Mouse (Mus musculus): ENCODE measurements around the gene Rbfox3.

The Rbfox3 gene

DNA sequence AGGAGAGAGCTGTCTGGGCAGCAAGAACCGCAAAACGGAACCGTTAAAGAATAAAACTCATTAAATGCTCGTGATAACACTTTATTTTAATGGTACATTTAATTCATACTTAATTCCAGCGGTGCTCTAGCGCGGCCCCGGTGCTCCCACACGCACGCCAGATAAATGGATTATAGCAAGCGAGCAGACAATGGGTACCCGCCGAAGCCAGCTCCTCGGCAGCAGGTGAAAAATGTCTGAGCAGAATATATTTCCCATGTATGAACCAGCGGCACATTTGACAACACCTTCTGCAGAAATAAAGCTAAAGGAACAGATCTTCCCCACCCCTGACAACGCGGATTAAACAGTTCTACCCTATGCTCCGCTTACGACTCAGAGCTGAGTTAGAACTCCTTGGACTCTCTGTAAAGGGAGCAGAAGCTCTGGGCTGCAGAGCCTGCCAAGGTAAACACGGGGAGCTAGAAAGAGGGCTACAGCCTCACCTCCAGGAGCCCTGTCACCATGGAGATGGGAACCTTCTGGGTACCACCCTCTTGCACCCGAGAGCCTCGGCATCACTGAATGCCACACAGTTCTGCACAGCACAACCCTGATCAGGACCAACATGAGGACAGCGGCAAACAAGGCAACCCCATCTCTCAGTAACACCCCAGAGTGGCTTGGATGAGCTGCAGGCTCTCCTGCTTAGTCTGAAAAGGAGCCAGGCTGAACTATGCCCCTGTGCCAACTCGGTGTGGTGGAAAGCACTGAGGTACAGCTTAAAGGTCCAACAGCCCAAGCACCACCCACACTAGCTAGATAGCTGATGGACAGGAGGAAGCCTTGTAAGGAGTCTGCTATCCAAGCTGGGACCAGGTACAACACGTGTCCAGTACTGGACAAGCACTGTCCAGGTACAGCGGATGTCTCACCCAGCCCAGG is 196.5 kb downstream of the Rbfox3 start:
- DNase-seq = no peak

DNA sequence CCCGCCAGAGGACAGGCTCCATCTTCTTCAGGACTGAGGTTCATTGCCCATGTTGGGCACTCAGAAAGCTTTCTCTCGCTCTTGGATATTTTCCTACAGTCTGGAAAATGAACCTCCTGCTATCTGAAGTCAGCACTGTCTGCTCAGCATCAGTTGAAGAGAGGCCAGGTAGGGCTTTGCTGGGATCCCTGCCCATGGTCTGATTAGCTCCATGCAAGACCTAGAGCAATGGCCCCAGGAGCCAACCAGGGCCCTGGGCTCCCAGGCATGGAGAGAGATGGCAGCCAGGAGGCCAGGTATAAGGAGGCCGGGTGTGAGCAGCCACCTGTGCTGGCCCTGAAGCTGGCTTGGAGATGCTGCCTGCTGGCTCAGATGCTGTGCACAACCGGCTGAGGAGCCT is 198.6 kb downstream of the Rbfox3 start:
- no peak for DNase-seq

DNA sequence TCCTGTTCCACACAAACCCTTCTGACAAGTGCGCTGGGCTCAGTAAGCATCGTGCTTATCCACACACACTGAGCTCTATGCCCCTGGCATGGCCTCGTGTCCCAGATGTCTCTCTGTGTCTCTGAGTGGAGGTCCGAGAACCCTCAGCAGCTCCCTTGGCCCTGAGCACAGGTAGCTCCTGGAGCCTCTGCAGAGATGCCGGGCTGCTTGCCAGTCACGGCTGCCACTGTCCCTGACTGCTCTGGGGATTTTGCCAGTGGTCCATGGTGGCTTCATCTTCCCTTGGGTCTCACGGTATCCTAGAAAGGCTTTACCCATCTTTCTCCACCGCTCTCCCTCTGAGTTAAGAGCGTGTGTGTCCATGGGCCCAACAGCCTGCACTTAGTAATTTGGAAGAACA is 199.3 kb downstream of the Rbfox3 start:
- no peak for DNase-seq

DNA sequence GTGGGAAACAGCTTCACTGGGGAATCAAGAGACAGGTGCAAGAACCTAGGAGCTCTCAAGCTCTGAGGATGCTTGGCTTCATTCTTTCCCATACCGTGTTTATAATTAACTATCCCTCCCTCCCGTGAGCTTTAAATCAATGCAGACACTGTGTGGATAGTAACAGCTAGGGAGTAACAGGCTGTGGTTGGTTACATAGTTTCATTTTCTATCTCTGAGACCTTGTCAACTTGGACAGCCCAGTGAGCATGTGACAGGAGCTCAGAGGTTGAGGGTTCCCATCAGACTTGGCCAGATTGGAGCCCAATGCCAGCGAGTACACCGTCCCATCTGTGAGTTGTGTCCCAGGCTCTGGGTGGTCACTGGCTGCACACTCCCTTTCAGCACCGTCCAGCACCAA is 201.4 kb downstream of the Rbfox3 start:
- no peak for DNase-seq

DNA sequence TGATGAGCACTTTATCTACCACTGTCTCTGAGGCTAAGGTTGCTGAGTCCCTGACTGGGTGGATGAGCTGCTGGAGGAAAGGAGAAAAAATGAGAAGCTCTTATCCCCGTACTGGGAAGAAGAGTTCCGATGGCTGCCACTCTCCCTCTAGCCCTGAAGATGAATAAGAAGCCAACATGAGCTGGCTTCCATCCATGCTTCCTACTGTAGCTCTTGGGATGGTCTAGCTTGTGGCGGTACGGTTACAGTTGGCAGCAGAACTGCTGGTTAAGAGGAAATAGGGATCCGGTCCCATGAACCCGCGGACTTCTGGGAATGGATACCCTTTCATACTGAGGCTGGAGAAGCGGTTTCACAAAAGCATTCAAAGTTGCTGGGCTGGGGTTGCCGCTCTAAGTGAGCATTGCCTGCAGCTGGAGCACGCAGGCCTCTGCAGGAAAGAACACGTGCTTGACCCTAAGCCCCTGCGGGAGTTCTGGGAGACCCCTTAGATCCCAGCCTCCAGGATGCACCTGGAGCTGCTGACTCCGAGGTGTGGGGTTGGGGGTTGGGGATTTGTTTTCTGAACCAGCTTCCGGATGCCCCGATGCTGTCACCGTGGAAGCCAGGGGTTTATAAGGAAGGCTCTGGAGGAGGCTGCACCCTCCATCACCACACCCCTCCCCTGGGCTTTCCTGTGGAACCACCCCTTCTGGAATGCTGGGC is 215.0 kb downstream of the Rbfox3 start:
- no peak for DNase-seq

DNA sequence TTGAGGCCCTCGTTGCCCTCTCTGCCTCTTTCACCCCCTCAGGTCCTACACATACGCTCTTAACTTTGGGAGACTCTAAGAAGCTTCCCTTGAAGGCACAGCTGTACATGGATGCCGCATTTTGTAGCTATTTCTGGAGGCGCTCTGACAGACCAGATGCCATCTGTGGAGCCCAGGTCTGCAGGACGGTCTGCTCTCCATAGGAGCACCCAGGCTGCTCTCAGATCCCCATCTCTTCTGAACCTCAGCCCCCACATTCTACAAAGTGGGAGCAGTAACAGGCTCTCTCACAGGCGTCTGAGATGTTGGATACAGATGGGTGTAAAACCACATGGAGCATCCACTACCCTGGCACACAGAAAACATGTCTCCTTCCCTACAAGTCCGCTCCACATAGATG is 218.1 kb downstream of the Rbfox3 start:
- DNase-seq = no peak

DNA sequence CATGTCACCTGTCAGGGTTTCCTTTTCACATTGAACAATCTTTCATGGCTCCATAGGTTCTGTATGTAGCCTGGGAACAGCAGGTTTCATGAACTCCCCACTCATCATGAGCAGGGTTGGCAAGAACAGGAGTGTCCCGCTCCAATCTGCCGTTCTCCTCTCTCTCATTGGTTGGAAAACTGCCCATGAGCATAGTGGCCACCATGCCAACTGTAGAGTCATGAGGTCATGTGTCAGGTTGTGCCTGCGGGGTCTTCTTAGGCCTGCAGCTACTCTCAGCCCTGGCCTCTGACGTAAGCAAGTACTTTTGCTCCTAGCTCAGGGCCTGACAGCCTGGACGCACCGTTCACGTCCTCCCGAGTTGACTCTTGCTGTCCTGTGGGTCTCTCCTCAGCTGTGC is 221.1 kb downstream of the Rbfox3 start:
- DNase-seq = no peak

DNA sequence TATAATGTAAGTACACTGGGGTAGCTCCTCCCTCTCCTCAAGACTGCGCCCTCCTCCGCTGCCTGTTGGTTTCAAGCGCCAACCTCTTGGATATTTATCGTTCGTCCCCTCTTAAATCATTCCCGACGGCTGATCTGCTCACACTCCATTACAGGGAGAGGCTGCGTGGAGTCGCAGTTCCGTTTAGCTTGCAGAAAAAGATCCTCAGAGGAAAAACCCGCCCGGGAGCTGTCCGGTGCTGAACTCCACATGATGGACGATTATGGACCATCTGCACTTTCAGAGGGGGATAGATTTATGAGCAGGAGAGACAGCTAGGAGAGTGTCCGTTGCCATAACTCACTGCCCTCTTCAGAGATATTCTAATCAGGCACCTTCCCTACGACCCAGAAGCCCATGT is 226.0 kb downstream of the Rbfox3 start:
- DNase-seq = peak; percentile 43

DNA sequence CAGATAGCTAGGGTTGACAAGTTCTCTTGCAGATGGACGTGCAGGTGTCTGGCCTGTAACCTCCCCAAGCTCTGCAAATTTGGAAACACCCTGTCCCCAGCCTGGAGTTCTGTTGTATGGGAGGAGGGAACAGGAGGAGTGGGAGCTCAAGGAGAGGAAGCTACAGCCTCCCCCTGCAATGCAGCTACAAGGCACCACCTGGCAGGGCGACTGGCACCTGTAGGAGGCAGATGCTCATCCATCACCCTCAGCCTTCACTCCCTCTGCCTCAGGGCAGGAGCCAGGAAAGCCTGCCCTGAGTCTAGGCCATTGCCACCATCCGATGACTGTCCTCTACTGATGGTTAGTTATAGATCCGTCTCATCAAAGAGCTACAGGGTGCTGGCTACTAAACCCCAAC is 226.7 kb downstream of the Rbfox3 start:
- no peak for DNase-seq

DNA sequence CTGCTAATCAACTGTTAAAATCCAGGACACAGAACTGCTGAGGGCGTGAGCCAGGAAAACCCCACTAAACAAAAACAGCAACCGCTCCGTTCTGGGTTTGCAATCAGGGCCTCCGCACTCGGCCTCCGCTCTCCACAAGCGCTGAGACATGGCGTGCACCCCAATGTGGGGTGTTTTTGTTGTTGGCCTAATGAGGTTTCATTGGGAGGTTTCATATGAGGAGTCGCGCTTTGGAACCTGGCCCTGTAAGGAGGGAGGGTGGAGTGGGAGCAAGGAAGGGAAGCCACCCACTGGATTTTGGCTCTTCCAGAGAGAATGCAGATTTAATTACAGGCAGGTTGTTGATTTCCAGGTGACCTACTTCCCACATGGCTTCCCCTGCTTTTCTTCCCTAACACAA is 230.7 kb downstream of the Rbfox3 start:
- no peak for DNase-seq

DNA sequence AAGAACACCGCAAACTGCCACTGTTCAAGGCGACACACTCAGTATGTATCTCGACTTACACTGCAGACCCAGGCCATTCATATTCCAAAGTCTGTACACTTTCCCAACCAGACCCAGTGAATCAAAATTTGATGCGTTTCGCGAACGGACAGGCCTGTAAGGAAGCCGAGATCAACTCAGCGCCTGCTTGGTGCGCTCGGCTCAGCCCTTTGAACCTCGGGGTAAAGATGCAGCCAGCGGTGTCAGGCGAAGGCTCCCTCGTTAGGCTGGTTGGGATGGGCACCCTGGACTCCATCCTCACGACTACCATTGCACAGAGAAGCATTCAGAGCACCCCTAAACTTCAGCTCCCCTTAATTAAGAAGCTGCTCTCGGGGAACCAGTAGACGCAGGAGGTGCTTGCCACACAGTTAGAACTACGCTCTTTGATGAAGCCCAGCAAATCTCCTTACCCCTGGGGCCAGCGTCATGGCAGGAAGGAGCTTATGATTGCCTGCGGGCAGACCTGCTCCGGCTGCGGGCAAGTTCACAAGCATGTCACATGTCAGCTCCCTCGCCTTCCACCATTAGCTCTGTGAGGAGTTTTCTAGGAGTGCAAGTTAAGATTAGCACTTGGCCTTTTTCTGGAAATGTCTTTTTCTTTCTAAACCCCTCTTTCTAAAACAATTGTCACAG is 231.5 kb downstream of the Rbfox3 start:
- DNase-seq = no peak

DNA sequence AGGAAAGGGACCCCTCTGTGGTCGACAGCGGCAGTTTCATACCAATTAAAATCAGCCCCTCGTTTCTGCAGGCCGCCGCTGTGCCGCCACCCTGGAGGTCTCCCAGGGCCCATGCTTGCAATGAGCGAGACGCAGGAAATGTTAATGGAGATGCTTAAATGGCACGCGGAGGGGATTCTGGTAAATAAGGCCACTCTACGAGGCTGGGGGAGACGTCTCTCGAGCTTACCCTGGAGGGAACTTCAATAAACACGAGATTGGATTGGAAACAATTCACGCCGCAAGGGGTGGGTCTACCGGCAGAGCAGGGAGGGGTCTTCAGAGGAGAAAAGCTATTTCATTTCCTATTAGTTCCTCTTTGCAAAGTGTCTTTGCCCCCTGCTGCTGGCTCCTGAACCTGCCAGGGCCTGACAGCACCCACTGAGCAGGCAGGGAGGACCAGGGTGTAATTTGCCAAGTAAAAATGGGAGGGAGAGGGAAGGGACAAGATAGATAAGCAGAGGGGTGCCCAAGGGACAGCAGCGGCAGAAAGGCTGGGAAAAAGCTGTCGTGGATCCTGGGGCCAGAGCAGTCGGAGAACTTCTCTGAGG is 232.8 kb downstream of the Rbfox3 start:
- no peak for DNase-seq

DNA sequence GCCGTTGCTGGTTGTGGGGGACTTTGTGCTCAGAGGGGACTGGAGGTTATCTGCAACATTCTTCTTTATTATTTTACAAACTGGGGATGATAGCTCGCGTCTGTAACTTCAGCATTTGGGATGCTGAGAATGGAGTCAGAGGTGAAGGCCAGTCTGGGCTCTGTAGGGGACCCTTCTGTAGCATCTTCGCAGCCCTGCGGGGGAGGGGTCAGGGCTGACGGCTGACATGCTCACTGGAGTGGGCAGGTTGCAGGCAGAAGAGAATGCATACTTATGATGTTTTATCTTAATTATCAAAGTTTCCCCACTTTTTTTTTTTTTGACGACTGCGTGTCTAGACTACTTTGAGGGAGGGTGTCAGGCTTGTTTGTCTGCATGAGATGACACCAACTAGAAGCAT is 234.1 kb downstream of the Rbfox3 start:
- no peak for DNase-seq

DNA sequence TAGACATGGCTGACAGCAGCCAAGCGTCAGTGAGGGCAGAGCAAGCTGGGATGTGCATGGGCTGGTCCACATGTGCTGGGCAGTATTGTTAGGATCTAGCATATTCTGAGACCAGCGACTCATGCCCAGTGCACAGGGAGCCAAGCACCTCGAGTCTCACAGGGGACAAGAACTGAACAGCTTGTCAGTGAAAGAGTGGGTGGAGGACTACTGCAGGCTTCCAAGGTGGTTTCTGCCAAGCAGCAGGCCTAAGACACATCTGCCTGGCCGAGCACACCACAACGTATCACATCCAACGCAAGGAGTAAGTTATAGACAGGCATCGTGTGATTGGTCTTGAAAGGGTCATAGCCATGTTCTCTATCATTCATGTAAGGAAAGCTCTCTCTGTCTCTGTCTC is 235.0 kb downstream of the Rbfox3 start:
- DNase-seq = no peak

DNA sequence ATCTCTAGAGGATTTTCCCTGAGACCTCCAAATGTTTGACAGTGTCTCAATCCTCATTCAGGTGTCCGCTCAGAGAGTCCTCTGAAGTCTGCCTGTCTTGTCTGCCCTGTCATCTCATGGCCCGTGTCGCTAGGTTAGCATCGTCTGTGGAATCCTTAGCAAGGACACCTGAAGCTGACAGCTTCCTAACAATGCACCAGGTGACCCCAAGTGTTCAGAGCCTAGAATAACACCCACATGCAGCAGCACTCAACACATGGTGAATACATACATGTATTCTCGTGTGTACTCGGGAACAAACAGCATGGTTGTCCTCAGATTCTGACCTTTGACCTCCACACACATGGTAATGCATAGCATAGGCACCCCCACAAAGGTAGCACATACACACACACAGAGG is 239.4 kb downstream of the Rbfox3 start:
- DNase-seq = no peak

DNA sequence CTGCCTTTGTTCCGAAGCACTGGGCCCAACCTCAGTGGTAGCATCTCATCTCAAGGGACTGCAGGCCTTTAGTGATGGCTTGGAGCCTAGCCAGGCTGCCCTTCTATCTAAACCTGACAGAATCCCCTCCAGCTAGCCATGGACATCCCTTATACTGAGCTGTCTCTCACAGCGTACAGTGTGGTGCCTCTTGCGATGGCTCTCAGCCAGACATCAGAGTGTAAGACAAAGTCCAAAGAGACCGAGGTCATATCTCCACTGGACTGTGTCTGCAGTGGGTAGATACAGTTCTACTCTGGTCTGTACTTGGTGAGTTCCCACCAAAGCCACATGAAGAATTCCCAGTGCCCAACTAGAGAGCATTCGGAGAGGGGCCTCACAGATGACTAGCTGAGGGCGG is 240.2 kb downstream of the Rbfox3 start:
- no peak for DNase-seq

DNA sequence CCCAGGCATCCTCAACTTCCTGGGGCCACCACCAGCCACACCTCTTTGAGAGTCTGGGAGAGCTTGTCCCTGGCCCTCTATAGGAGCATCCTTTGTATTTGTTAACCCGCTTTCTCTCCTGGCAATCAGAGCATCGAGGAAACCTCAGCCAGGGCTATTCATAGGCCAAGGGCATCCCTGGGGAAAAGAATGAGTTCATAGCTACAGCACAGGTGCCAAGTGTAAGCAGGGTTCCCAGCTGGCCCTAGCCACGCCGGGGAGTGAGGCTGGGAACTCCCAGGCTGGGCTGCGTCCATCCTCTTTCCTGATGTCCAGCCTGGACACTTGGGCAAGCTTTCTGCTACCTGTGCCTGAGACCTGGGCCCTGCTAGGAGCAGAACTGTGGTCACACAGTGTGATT is 241.6 kb downstream of the Rbfox3 start:
- DNase-seq = no peak

DNA sequence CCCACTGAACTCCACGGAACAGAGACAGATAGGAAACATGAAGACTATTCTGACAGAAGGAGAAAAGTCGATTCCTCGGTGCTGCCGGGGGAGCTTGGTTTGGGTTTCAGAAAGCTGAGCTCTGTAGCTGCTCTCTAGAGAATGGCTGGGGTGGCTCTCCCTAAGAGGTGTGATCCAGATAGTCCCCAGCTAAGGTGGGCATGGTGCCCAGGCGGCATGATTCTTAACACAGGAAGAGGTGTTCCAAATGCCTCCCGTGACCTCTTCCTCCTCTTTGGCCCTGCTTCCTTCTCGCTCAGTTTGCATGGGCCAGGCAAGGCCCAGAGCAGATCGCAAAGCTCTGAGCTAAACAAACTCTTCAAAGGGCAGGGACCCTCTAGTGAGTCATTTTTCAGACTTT is 243.0 kb downstream of the Rbfox3 start:
- peak; percentile 52 for DNase-seq

DNA sequence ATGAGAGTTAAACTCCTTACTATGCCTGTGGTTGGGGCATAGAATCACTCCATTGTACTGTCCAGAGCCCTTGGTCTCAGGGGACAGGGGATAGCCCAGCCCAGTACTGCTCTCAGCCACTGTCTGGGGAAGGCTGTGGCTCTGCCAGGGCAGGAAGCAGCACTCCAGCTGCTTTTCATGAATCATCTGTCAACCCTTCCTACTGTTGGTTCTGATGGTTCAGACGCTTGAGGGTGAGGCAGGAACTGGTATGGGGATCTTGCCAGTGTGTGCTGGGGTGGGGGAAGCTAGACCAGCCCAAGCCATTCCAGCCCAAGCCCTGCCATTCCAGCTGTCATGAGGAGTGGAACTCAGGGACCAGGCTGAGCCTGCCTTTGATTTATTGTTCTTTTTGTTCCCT is 243.5 kb downstream of the Rbfox3 start:
- DNase-seq = peak; percentile 12

DNA sequence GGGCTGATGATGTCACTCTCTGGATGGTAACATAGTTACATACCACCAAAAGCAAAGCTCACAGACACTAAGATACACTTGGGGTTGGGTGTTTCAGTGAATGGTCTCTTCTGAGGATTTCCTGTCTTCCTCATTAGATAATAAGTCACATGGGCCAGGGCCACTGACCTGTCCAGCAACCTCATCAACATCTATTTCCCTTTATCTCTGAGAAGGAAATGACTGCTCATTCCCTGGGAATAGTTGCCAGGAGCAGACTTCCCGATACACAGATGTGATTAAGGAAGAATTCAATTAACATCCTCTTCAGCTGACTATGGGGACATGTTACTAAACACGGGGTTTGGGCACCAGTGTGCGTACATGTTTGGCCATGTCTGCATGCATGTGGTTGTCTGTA is 245.2 kb downstream of the Rbfox3 start:
- DNase-seq = peak; percentile 18

DNA sequence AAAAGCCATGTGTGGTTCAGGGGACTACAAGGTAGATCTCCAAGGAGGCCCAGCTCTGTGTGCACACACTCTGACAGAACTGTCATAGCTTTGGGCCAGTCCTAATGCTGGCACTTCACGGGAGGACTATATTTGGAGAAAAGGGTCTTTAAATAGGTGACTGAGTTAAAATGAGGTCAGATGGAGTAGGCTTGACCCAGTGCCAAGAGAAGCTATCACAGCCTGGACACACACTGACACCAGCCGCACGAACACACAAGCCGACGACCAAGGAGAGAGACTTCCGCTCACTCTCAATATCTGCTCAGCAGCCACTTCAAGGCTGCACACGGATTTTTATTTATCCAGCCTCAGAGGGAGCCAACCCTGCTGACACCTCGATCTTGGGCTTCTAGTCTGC is 248.1 kb downstream of the Rbfox3 start:
- no peak for DNase-seq

DNA sequence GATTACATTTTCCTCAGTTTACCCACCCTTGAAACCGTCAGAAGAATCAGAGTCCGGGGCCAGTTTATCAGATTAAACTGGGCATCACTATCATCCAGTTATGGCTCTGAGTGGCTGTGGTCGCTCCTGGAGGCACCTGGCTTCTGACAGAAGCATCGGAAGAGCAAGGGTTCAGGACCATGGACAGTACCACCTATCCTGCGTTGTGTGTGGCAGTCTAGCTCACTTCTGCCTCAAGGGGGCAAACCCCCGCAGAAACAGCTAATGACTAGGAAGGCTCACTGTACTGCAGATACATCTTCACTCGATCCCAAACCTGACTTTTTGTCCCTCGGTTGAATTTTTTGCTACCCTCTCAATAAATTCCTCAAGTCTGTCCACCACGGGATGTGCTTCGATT is 252.1 kb downstream of the Rbfox3 start:
- DNase-seq = peak; percentile 44

DNA sequence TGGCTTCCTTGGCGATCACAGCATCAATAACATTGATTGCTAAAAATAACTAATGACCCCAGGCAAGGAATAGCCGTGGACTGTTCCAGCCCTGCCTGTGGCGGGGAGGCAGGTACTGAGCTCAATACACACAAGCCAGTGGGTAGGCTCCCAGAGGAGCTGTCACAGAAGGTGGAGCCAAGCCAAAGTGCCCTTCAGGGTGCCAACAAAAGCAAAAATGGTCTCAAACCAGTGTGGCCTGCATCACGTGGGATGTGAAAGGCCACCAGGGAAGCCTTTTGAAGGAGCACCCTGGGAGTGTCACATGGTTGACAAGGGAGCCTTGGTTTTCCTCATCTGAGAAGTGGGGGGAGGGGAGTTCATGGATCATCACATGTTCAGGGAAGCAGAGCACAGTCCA is 255.6 kb downstream of the Rbfox3 start:
- DNase-seq = no peak

Measured in lung, postnatal 10 days (tissue).